Mouse (Mus musculus): ENCODE measurements around the gene H2-Oa. TPM values are rescaled to one million over a fixed set of nuclear protein-coding genes. Genes with fewer than 3 reads are reported as not detected.

Gene H2-Oa
- not detected in 2 replicates for polyA plus RNA-seq (2014; fragmentation: Nextera tagmentation; extraction: Ambion mirVana)

- WGBS = 41% methylated on average over 11 of the region's 11 CpGs
These were observed at the start of gene H2-Oa for GRCm38 (mm10) chr17:34092197-34092875. H2-Oa (plus strand) TSS chr17:34092340.

GRCm38 (mm10) chr17:34045941-34046340 lies 46.2 kb upstream of the H2-Oa start:
- Histone ChIP-seq H3K4me1 (ENCODE audit: control insufficient read depth, insufficient read depth, low read length) (no peaks in the 10 kb centered on the region), H3K9ac (replicated peaks; ENCODE audit: low read depth, low read length) (no peak overlapping the region), H3K4me3 (ENCODE audit: low read depth, low read length) (no peak overlapping the region), H3K27ac (ENCODE audit: low read depth, low read length) (no peak overlapping the region), H3K36me3 (ENCODE audit: control insufficient read depth, insufficient read depth, low read length) (no peaks in the 10 kb centered on the region), H3K4me2 (ENCODE audit: low read depth, low read length) (no peak overlapping the region), H3K27me3 (ENCODE audit: control insufficient read depth, insufficient read depth, low read length) (no peaks in the 10 kb centered on the region), H3K9me3 (ENCODE audit: control insufficient read depth, low read length) (no peaks in the 10 kb centered on the region)
- ATAC-seq (ENCODE audit: low read depth) = no peak
- WGBS = 85% methylated on average over 14 of the region's 14 CpGs

More at GRCm38 (mm10) chr17:34092197-34092875, at the start of gene H2-Oa:
- ATAC-seq (ENCODE audit: low read depth) = no peak
- no peak within 1 kb of the TSS for H3K4me2 ChIP-seq (ENCODE audit: low read depth, low read length)
- H3K4me3 ChIP-seq (ENCODE audit: low read depth, low read length) = no peak within 1 kb of the TSS
- no peak within 1 kb of the TSS for H3K27ac ChIP-seq (ENCODE audit: low read depth, low read length)
- no peaks in the 10 kb centered on the region for H3K4me1 ChIP-seq (ENCODE audit: control insufficient read depth, insufficient read depth, low read length)
- H3K27me3 ChIP-seq (ENCODE audit: control insufficient read depth, insufficient read depth, low read length) = no peaks in the 10 kb centered on the region
- H3K9ac ChIP-seq (replicated peaks; ENCODE audit: low read depth, low read length) = no peak within 1 kb of the TSS
- no peaks in the 10 kb centered on the region for H3K9me3 ChIP-seq (ENCODE audit: control insufficient read depth, low read length)
- H3K36me3 ChIP-seq (ENCODE audit: control insufficient read depth, insufficient read depth, low read length) = no peaks in the 10 kb centered on the region

- no peak overlapping the region for H3K4me3 ChIP-seq (ENCODE audit: low read depth, low read length)
- H3K27me3 ChIP-seq (ENCODE audit: control insufficient read depth, insufficient read depth, low read length) = no peaks in the 10 kb centered on the region
- no peaks in the 10 kb centered on the region for H3K4me1 ChIP-seq (ENCODE audit: control insufficient read depth, insufficient read depth, low read length)
- WGBS = 93% methylated on average over 5 of the region's 5 CpGs
- no peak for ATAC-seq (ENCODE audit: low read depth)
- no peak overlapping the region for H3K4me2 ChIP-seq (ENCODE audit: low read depth, low read length)
- H3K9me3 ChIP-seq (ENCODE audit: control insufficient read depth, low read length) = no peaks in the 10 kb centered on the region
- no peak overlapping the region for H3K27ac ChIP-seq (ENCODE audit: low read depth, low read length)
- no peaks in the 10 kb centered on the region for H3K36me3 ChIP-seq (ENCODE audit: control insufficient read depth, insufficient read depth, low read length)
- H3K9ac ChIP-seq (replicated peaks; ENCODE audit: low read depth, low read length) = no peak overlapping the region
These were observed 44.6 kb upstream of the H2-Oa start for GRCm38 (mm10) chr17:34047404-34048050.

- Histone ChIP-seq H3K36me3 (ENCODE audit: control insufficient read depth, insufficient read depth, low read length) (no peaks in the 10 kb centered on the region), H3K9ac (replicated peaks; ENCODE audit: low read depth, low read length) (no peak overlapping the region), H3K9me3 (ENCODE audit: control insufficient read depth, low read length) (no peaks in the 10 kb centered on the region), H3K4me2 (ENCODE audit: low read depth, low read length) (no peak overlapping the region), H3K4me1 (ENCODE audit: control insufficient read depth, insufficient read depth, low read length) (no peaks in the 10 kb centered on the region), H3K27ac (ENCODE audit: low read depth, low read length) (no peak overlapping the region), H3K27me3 (ENCODE audit: control insufficient read depth, insufficient read depth, low read length) (no peaks in the 10 kb centered on the region), H3K4me3 (ENCODE audit: low read depth, low read length) (no peak overlapping the region)
- no peak for ATAC-seq (ENCODE audit: low read depth)
- WGBS = 82% methylated on average over 6 of the region's 7 CpGs
These were observed 34.9 kb upstream of the H2-Oa start for GRCm38 (mm10) chr17:34057224-34057623.

- ATAC-seq (ENCODE audit: low read depth) = no peak
These were observed 23.3 kb upstream of the H2-Oa start for GRCm38 (mm10) chr17:34068864-34069263.

GRCm38 (mm10) chr17:34072091-34072490 lies 20.0 kb upstream of the H2-Oa start:
- Histone ChIP-seq H3K9me3 (ENCODE audit: control insufficient read depth, low read length) (no peaks in the 10 kb centered on the region), H3K36me3 (ENCODE audit: control insufficient read depth, insufficient read depth, low read length) (no peaks in the 10 kb centered on the region), H3K27me3 (ENCODE audit: control insufficient read depth, insufficient read depth, low read length) (no peaks in the 10 kb centered on the region), H3K27ac (ENCODE audit: low read depth, low read length) (no peak overlapping the region), H3K4me2 (ENCODE audit: low read depth, low read length) (no peak overlapping the region), H3K4me3 (ENCODE audit: low read depth, low read length) (no peak overlapping the region), H3K9ac (replicated peaks; ENCODE audit: low read depth, low read length) (no peak overlapping the region), H3K4me1 (ENCODE audit: control insufficient read depth, insufficient read depth, low read length) (no peaks in the 10 kb centered on the region)
- no peak for ATAC-seq (ENCODE audit: low read depth)
- 72% methylated on average over 5 of the region's 5 CpGs for WGBS

More at GRCm38 (mm10) chr17:34068864-34069263, 23.3 kb upstream of the H2-Oa start:
- Histone ChIP-seq H3K4me3 (ENCODE audit: low read depth, low read length) (no peak overlapping the region), H3K4me1 (ENCODE audit: control insufficient read depth, insufficient read depth, low read length) (no peaks in the 10 kb centered on the region), H3K36me3 (ENCODE audit: control insufficient read depth, insufficient read depth, low read length) (no peaks in the 10 kb centered on the region), H3K9ac (replicated peaks; ENCODE audit: low read depth, low read length) (no peak overlapping the region), H3K9me3 (ENCODE audit: control insufficient read depth, low read length) (no peaks in the 10 kb centered on the region), H3K27me3 (ENCODE audit: control insufficient read depth, insufficient read depth, low read length) (no peaks in the 10 kb centered on the region), H3K27ac (ENCODE audit: low read depth, low read length) (no peak overlapping the region), H3K4me2 (ENCODE audit: low read depth, low read length) (no peak overlapping the region)
- 51% methylated on average over 3 of the region's 3 CpGs for WGBS

- Histone ChIP-seq H3K9me3 (ENCODE audit: control insufficient read depth, low read length) (no peaks in the 10 kb centered on the region), H3K4me2 (ENCODE audit: low read depth, low read length) (no peak overlapping the region), H3K27ac (ENCODE audit: low read depth, low read length) (no peak overlapping the region), H3K4me1 (ENCODE audit: control insufficient read depth, insufficient read depth, low read length) (no peaks in the 10 kb centered on the region), H3K4me3 (ENCODE audit: low read depth, low read length) (no peak overlapping the region), H3K36me3 (ENCODE audit: control insufficient read depth, insufficient read depth, low read length) (no peaks in the 10 kb centered on the region), H3K9ac (replicated peaks; ENCODE audit: low read depth, low read length) (no peak overlapping the region), H3K27me3 (ENCODE audit: control insufficient read depth, insufficient read depth, low read length) (no peaks in the 10 kb centered on the region)
- no peak for ATAC-seq (ENCODE audit: low read depth)
- WGBS = 49% methylated on average over 7 of the region's 7 CpGs
These were observed 16.9 kb upstream of the H2-Oa start for GRCm38 (mm10) chr17:34075271-34075670.

GRCm38 (mm10) chr17:34077549-34077948 lies 14.6 kb upstream of the H2-Oa start:
- Histone ChIP-seq H3K4me2 (ENCODE audit: low read depth, low read length) (no peak overlapping the region), H3K9ac (replicated peaks; ENCODE audit: low read depth, low read length) (no peak overlapping the region), H3K9me3 (ENCODE audit: control insufficient read depth, low read length) (no peaks in the 10 kb centered on the region), H3K27ac (ENCODE audit: low read depth, low read length) (no peak overlapping the region), H3K36me3 (ENCODE audit: control insufficient read depth, insufficient read depth, low read length) (no peaks in the 10 kb centered on the region), H3K27me3 (ENCODE audit: control insufficient read depth, insufficient read depth, low read length) (no peaks in the 10 kb centered on the region), H3K4me1 (ENCODE audit: control insufficient read depth, insufficient read depth, low read length) (no peaks in the 10 kb centered on the region), H3K4me3 (ENCODE audit: low read depth, low read length) (no peak overlapping the region)
- WGBS = under 1% methylated on average over 9 of the region's 9 CpGs
- ATAC-seq (ENCODE audit: low read depth) = no peak

GRCm38 (mm10) chr17:34078148-34078547 lies 14.0 kb upstream of the H2-Oa start:
- H3K4me1 ChIP-seq (ENCODE audit: control insufficient read depth, insufficient read depth, low read length) = no peaks in the 10 kb centered on the region
- no peaks in the 10 kb centered on the region for H3K9me3 ChIP-seq (ENCODE audit: control insufficient read depth, low read length)
- H3K4me3 ChIP-seq (ENCODE audit: low read depth, low read length) = no peak overlapping the region
- H3K9ac ChIP-seq (replicated peaks; ENCODE audit: low read depth, low read length) = no peak overlapping the region
- no peak for ATAC-seq (ENCODE audit: low read depth)
- H3K36me3 ChIP-seq (ENCODE audit: control insufficient read depth, insufficient read depth, low read length) = no peaks in the 10 kb centered on the region
- H3K27me3 ChIP-seq (ENCODE audit: control insufficient read depth, insufficient read depth, low read length) = no peaks in the 10 kb centered on the region
- 54% methylated on average over 4 of the region's 4 CpGs for WGBS
- H3K4me2 ChIP-seq (ENCODE audit: low read depth, low read length) = no peak overlapping the region
- H3K27ac ChIP-seq (ENCODE audit: low read depth, low read length) = no peak overlapping the region
